Mouse (Mus musculus): ENCODE results near the gene Cetn4. TPM values are rescaled to one million over a fixed set of nuclear protein-coding genes. Genes with fewer than 3 reads are reported as not detected.

Gene Cetn4
- polyA plus RNA-seq, 1 experiment from 2014 or later = 1.8 TPM

GRCm38 (mm10) chr3:37341110-37341509, 28.6 kb upstream of the Cetn4 start:
- Histone ChIP-seq H3K27me3 (replicated peaks; ENCODE audit: control insufficient read depth, insufficient read depth, low read length) (no peaks in the 10 kb centered on the region), H3K4me2 (ENCODE audit: low read length) (no peak overlapping the region), H3K27ac (ENCODE audit: low read length) (no peak overlapping the region), H3K4me3 (replicated peaks; ENCODE audit: low read length) (no peak overlapping the region), H3K9ac (replicated peaks; ENCODE audit: low read depth, low read length) (no peak overlapping the region), H3K4me1 (replicated peaks; ENCODE audit: control insufficient read depth, insufficient read depth, low read length) (no peaks in the 10 kb centered on the region), H3K9me3 (ENCODE audit: control insufficient read depth, low read length) (no peaks in the 10 kb centered on the region), H3K36me3 (ENCODE audit: control insufficient read depth, insufficient read depth) (no peaks in the 10 kb centered on the region)
- no peak for ATAC-seq
- 61% methylated on average over 5 of the region's 5 CpGs for WGBS

GRCm38 (mm10) chr3:37334053-37334452, 21.5 kb upstream of the Cetn4 start:
- H3K4me2 ChIP-seq (ENCODE audit: low read length) = no peak overlapping the region
- H3K4me3 ChIP-seq (replicated peaks; ENCODE audit: low read length) = no peak overlapping the region
- H3K36me3 ChIP-seq (ENCODE audit: control insufficient read depth, insufficient read depth) = no peaks in the 10 kb centered on the region
- no peak for ATAC-seq
- H3K27ac ChIP-seq (ENCODE audit: low read length) = no peak overlapping the region
- no peaks in the 10 kb centered on the region for H3K4me1 ChIP-seq (replicated peaks; ENCODE audit: control insufficient read depth, insufficient read depth, low read length)
- no peak overlapping the region for H3K9ac ChIP-seq (replicated peaks; ENCODE audit: low read depth, low read length)
- no peaks in the 10 kb centered on the region for H3K9me3 ChIP-seq (ENCODE audit: control insufficient read depth, low read length)
- H3K27me3 ChIP-seq (replicated peaks; ENCODE audit: control insufficient read depth, insufficient read depth, low read length) = no peaks in the 10 kb centered on the region
- 95% methylated on average over 4 of the region's 4 CpGs for WGBS

- 70% methylated on average over 6 of the region's 6 CpGs for WGBS
- ATAC-seq = no peak
- H3K4me1 ChIP-seq (replicated peaks; ENCODE audit: control insufficient read depth, insufficient read depth, low read length) = no peaks in the 10 kb centered on the region
- no peak overlapping the region for H3K4me2 ChIP-seq (ENCODE audit: low read length)
- no peak overlapping the region for H3K27ac ChIP-seq (ENCODE audit: low read length)
- no peak overlapping the region for H3K9ac ChIP-seq (replicated peaks; ENCODE audit: low read depth, low read length)
- no peaks in the 10 kb centered on the region for H3K36me3 ChIP-seq (ENCODE audit: control insufficient read depth, insufficient read depth)
- H3K4me3 ChIP-seq (replicated peaks; ENCODE audit: low read length) = no peak overlapping the region
- no peaks in the 10 kb centered on the region for H3K27me3 ChIP-seq (replicated peaks; ENCODE audit: control insufficient read depth, insufficient read depth, low read length)
- H3K9me3 ChIP-seq (ENCODE audit: control insufficient read depth, low read length) = no peaks in the 10 kb centered on the region
Measured at GRCm38 (mm10) chr3:37331999-37332449, 19.5 kb upstream of the Cetn4 start.

GRCm38 (mm10) chr3:37329963-37330362, 17.5 kb upstream of the Cetn4 start:
- Histone ChIP-seq H3K4me1 (replicated peaks; ENCODE audit: control insufficient read depth, insufficient read depth, low read length) (no peaks in the 10 kb centered on the region), H3K9me3 (ENCODE audit: control insufficient read depth, low read length) (no peaks in the 10 kb centered on the region), H3K27ac (ENCODE audit: low read length) (no peak overlapping the region), H3K4me3 (replicated peaks; ENCODE audit: low read length) (no peak overlapping the region), H3K36me3 (ENCODE audit: control insufficient read depth, insufficient read depth) (no peaks in the 10 kb centered on the region), H3K27me3 (replicated peaks; ENCODE audit: control insufficient read depth, insufficient read depth, low read length) (no peaks in the 10 kb centered on the region), H3K9ac (replicated peaks; ENCODE audit: low read depth, low read length) (no peak overlapping the region), H3K4me2 (ENCODE audit: low read length) (no peak overlapping the region)
- WGBS = 98% methylated on average over 1 of the region's 1 CpGs
- no peak for ATAC-seq

GRCm38 (mm10) chr3:37328489-37328888, 16.0 kb upstream of the Cetn4 start:
- ATAC-seq = no peak
- no peak overlapping the region for H3K4me2 ChIP-seq (ENCODE audit: low read length)
- H3K4me3 ChIP-seq (replicated peaks; ENCODE audit: low read length) = no peak overlapping the region
- WGBS = 81% methylated on average over 2 of the region's 2 CpGs
- H3K9me3 ChIP-seq (ENCODE audit: control insufficient read depth, low read length) = no peaks in the 10 kb centered on the region
- H3K4me1 ChIP-seq (replicated peaks; ENCODE audit: control insufficient read depth, insufficient read depth, low read length) = no peaks in the 10 kb centered on the region
- H3K27me3 ChIP-seq (replicated peaks; ENCODE audit: control insufficient read depth, insufficient read depth, low read length) = no peaks in the 10 kb centered on the region
- no peak overlapping the region for H3K9ac ChIP-seq (replicated peaks; ENCODE audit: low read depth, low read length)
- no peaks in the 10 kb centered on the region for H3K36me3 ChIP-seq (ENCODE audit: control insufficient read depth, insufficient read depth)
- no peak overlapping the region for H3K27ac ChIP-seq (ENCODE audit: low read length)

- Histone ChIP-seq H3K4me1 (replicated peaks; ENCODE audit: control insufficient read depth, insufficient read depth, low read length) (no peaks in the 10 kb centered on the region), H3K27ac (ENCODE audit: low read length) (no peak overlapping the region), H3K4me3 (replicated peaks; ENCODE audit: low read length) (no peak overlapping the region), H3K36me3 (ENCODE audit: control insufficient read depth, insufficient read depth) (no peaks in the 10 kb centered on the region), H3K27me3 (replicated peaks; ENCODE audit: control insufficient read depth, insufficient read depth, low read length) (no peaks in the 10 kb centered on the region), H3K9me3 (ENCODE audit: control insufficient read depth, low read length) (no peaks in the 10 kb centered on the region), H3K9ac (replicated peaks; ENCODE audit: low read depth, low read length) (no peak overlapping the region), H3K4me2 (ENCODE audit: low read length) (no peak overlapping the region)
- 95% methylated on average over 3 of the region's 3 CpGs for WGBS
- ATAC-seq = no peak
Measured at GRCm38 (mm10) chr3:37326627-37327026, 14.1 kb upstream of the Cetn4 start.

GRCm38 (mm10) chr3:37325317-37326112, 13.0 kb upstream of the Cetn4 start:
- no peak overlapping the region for H3K4me3 ChIP-seq (replicated peaks; ENCODE audit: low read length)

GRCm38 (mm10) chr3:37324310-37324709, 11.8 kb upstream of the Cetn4 start:
- Histone ChIP-seq H3K4me1 (replicated peaks; ENCODE audit: control insufficient read depth, insufficient read depth, low read length) (no peaks in the 10 kb centered on the region), H3K27ac (ENCODE audit: low read length) (no peak overlapping the region), H3K9me3 (ENCODE audit: control insufficient read depth, low read length) (no peaks in the 10 kb centered on the region), H3K4me3 (replicated peaks; ENCODE audit: low read length) (no peak overlapping the region), H3K27me3 (replicated peaks; ENCODE audit: control insufficient read depth, insufficient read depth, low read length) (no peaks in the 10 kb centered on the region), H3K9ac (replicated peaks; ENCODE audit: low read depth, low read length) (no peak overlapping the region), H3K36me3 (ENCODE audit: control insufficient read depth, insufficient read depth) (0 out of 2 replicates have a peak, but pooled peaks cover 2% of the 10 kb centered on the region), H3K4me2 (ENCODE audit: low read length) (no peak overlapping the region)
- ATAC-seq = peak; percentile 33; the same call in 1 of the 2 replicates
- WGBS = 57% methylated on average over 3 of the region's 3 CpGs

More at GRCm38 (mm10) chr3:37325317-37326112, 13.0 kb upstream of the Cetn4 start:
- no peak for ATAC-seq
- no peak overlapping the region for H3K4me2 ChIP-seq (ENCODE audit: low read length)
- no peaks in the 10 kb centered on the region for H3K27me3 ChIP-seq (replicated peaks; ENCODE audit: control insufficient read depth, insufficient read depth, low read length)
- 89% methylated on average over 5 of the region's 5 CpGs for WGBS
- H3K4me1 ChIP-seq (replicated peaks; ENCODE audit: control insufficient read depth, insufficient read depth, low read length) = no peaks in the 10 kb centered on the region
- H3K27ac ChIP-seq (ENCODE audit: low read length) = no peak overlapping the region
- H3K9ac ChIP-seq (replicated peaks; ENCODE audit: low read depth, low read length) = no peak overlapping the region
- H3K9me3 ChIP-seq (ENCODE audit: control insufficient read depth, low read length) = no peaks in the 10 kb centered on the region
- H3K36me3 ChIP-seq (ENCODE audit: control insufficient read depth, insufficient read depth) = no peaks in the 10 kb centered on the region

- Histone ChIP-seq H3K4me1 (replicated peaks; ENCODE audit: control insufficient read depth, insufficient read depth, low read length) (peaks cover 9% of the 10 kb centered on the region), H3K9ac (replicated peaks; ENCODE audit: low read depth, low read length) (no peak overlapping the region), H3K36me3 (ENCODE audit: control insufficient read depth, insufficient read depth) (0 out of 2 replicates have a peak, but pooled peaks cover 2% of the 10 kb centered on the region), H3K4me3 (replicated peaks; ENCODE audit: low read length) (no peak overlapping the region), H3K27me3 (replicated peaks; ENCODE audit: control insufficient read depth, insufficient read depth, low read length) (no peaks in the 10 kb centered on the region), H3K27ac (ENCODE audit: low read length) (no peak overlapping the region), H3K4me2 (ENCODE audit: low read length) (no peak overlapping the region), H3K9me3 (ENCODE audit: control insufficient read depth, low read length) (no peaks in the 10 kb centered on the region)
- WGBS = 94% methylated on average over 1 of the region's 1 CpGs
- no peak for ATAC-seq
Measured at GRCm38 (mm10) chr3:37316233-37316632, 3.7 kb upstream of the Cetn4 start.
